Mouse (Mus musculus) forebrain, embryonic 11.5 days (tissue): ENCODE measurements around the gene Ccdc71. TPM values are rescaled to one million over a fixed set of nuclear protein-coding genes. Genes with fewer than 3 reads are reported as not detected.
A peak's percentile ranks its signal among the peaks of the same experiment; 100 is the strongest.

Source experiments
- ATAC-seq: fragments of 200-750 bp; cut with Nextera tagmentation; replicated peaks from 2 replicates; pipeline ENCODE4 v1.8.0; 2017; ENCODE audit warnings: moderate TSS enrichment; ENCODE audit not compliant: low FRiP score
- DNase-seq: peaks from one replicate; pipeline ENCODE4 v3.0.0-alpha.2; 2017; ENCODE audit warnings: low spot score
- H3K27ac ChIP-seq: fragments of 300-500 bp; sonication (generic); 2 replicates; pipeline ENCODE4 v1.5.1; 2014; ENCODE audit warnings: low read depth, low read length
- H3K27me3 ChIP-seq: fragments of 300-500 bp; sonication (generic); 2 replicates; pipeline ENCODE4 v1.6.1; 2014; ENCODE audit warnings: mild to moderate bottlenecking, low read length, mixed read lengths; ENCODE audit not compliant: control insufficient read depth, insufficient read depth
- H3K36me3 ChIP-seq: fragments of 300-500 bp; sonication (generic); 2 replicates; pipeline ENCODE4 v1.6.1; 2014; ENCODE audit warnings: mild to moderate bottlenecking, low read length, moderate library complexity, mixed read lengths; ENCODE audit not compliant: control insufficient read depth, insufficient read depth
- H3K4me1 ChIP-seq: fragments of 300-500 bp; sonication (generic); replicated peaks from 2 replicates; pipeline ENCODE4 v1.6.1; 2014; ENCODE audit warnings: low read length, mixed read lengths; ENCODE audit not compliant: control insufficient read depth, insufficient read depth
- H3K4me2 ChIP-seq: fragments of 300-500 bp; sonication (generic); 2 replicates; pipeline ENCODE4 v1.6.1; 2014; ENCODE audit warnings: low read depth, mild to moderate bottlenecking, low read length, moderate library complexity, mixed read lengths; ENCODE audit not compliant: severe bottlenecking
- H3K4me3 ChIP-seq: fragments of 300-500 bp; sonication (generic); 2 replicates; pipeline ENCODE4 v1.5.1; 2014; ENCODE audit warnings: low read depth, low read length
- H3K9ac ChIP-seq: fragments of 300-500 bp; sonication (generic); 2 replicates; pipeline ENCODE4 v1.6.1; 2014; ENCODE audit warnings: low read length
- H3K9me3 ChIP-seq: fragments of 300-500 bp; sonication (generic); 2 replicates; pipeline ENCODE4 v1.6.1; 2016; ENCODE audit warnings: low read length, mixed read lengths; ENCODE audit not compliant: control insufficient read depth
- WGBS: fragments of 180-500 bp; shearing (Covaris S2); extraction: QIAGEN DNeasy Blood & Tissue Kit; methylation state at CpG from one replicate; pipeline ENCODE4 v1.1.7; 2014; 5-methylcytosine and 5-hydroxymethylcytosine counted together
- polyA plus RNA-seq: library from polyadenylated mRNA; unstranded; fragments of >200 nt; fragmentation: Nextera tagmentation; extraction: Ambion mirVana; gene quantifications from 2 replicates; pipeline ENCODE4 v1.2.1, GENCODE M21; 2014

Gene Ccdc71
- polyA plus RNA-seq, 1 experiment from 2014 or later: 42.5 TPM

DNA sequence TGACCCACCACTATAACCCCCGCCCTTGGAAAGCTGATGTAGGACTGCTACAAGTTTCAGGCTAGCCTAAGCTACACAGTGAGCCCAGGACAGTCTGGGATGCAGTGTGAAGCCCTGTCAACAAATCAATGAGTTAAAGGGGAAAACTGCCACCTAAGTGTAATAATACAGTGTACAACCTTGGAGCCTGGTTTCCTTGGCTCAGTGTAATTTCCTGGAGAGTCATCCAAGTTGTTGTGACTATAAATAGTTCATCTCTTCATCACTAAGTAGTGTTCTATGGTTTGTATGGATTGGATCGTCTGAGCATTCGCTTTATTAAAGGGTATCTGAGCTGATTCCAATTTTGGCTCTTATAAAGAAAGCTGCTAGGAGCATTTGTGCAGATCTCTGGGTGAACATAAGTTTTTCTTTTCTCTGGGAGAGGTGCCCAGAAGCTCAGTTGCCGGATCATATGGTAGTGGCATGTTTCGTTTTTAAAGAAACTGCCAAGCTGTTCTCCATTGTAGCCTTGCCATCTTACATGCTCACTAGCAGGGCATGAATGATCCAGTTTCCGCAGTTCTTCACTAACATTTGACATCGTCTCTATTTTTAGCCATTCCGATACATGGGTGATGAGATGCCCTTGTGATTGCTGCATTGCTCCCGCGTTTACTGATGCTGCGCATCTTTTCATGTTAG, 18.9 kb upstream of the Ccdc71 start:
- ATAC-seq (no peak), DNase-seq (no peak)
- Histone ChIP-seq H3K4me1 (no peaks in the 10 kb centered on the region), H3K36me3 (no peaks in the 10 kb centered on the region), H3K4me3 (no peak overlapping the region), H3K27ac (no peak overlapping the region), H3K4me2 (no peak overlapping the region), H3K9ac (no peak overlapping the region), H3K27me3 (no peaks in the 10 kb centered on the region), H3K9me3 (no peaks in the 10 kb centered on the region)
- 90% methylated on average over 11 of the region's 11 CpGs for WGBS

DNA sequence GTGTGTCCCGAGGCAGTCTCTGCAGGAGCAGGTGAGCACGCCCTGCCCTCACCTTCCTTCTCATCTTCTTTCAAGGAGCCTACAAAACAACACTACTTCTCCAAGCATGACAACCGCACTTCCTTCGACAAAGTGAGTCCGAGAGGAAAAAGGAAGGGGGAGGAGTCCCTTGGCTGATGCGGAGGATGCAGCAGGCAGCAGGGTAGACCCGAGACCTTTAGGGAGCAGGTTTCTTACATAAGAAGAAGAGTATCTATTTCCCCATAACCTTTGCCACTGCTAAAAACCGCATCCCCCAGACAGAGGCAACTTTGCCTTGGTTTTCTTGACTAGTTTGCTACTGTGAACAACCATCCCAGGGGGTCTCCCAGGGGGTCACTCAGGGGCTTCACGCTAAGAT, 15.2 kb upstream of the Ccdc71 start:
- DNase-seq (no peak), ATAC-seq (no peak)
- Histone ChIP-seq H3K4me3 (no peak overlapping the region), H3K36me3 (peaks cover 3% of the 10 kb centered on the region; the same call in 1 of the 2 replicates), H3K27ac (no peak overlapping the region), H3K4me2 (no peak overlapping the region), H3K9ac (no peak overlapping the region), H3K9me3 (no peaks in the 10 kb centered on the region), H3K4me1 (peaks cover 7% of the 10 kb centered on the region), H3K27me3 (no peaks in the 10 kb centered on the region)
- WGBS: 71% methylated on average over 9 of the region's 9 CpGs

DNA sequence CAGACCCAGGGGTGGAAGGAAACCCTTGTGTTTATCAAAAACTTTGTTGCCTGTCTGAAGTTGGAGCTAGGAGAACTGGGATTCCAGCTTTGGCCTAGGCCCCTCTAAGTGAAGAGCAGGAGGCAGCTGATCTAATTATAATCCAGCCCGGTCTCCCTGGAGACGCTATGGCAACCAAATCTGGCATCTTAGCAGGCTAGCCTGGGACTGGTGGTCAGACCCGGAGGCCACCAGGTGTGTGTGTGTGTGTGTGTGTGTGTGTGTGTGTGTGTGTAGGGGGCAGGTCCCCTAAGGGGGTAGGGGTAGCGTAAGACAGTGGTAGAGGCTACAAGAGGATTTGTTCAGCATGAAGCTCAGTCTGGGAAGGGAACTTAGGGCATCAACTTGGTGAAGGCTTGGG, 10.5 kb upstream of the Ccdc71 start:
- H3K9ac ChIP-seq: peak overlapping the region; percentile 47
- peaks cover 3% of the 10 kb centered on the region; the same call in 1 of the 2 replicates for H3K36me3 ChIP-seq
- H3K9me3 ChIP-seq: no peaks in the 10 kb centered on the region
- H3K4me3 ChIP-seq: peak overlapping the region; percentile 19
- H3K27me3 ChIP-seq: no peaks in the 10 kb centered on the region
- peak; percentile 78 for ATAC-seq
- H3K27ac ChIP-seq: peak overlapping the region; percentile 88
- H3K4me2 ChIP-seq: peak overlapping the region; percentile 95
- WGBS: 25% methylated on average over 4 of the region's 4 CpGs
- DNase-seq: peak; percentile 92
- H3K4me1 ChIP-seq: peaks cover 22% of the 10 kb centered on the region

DNA sequence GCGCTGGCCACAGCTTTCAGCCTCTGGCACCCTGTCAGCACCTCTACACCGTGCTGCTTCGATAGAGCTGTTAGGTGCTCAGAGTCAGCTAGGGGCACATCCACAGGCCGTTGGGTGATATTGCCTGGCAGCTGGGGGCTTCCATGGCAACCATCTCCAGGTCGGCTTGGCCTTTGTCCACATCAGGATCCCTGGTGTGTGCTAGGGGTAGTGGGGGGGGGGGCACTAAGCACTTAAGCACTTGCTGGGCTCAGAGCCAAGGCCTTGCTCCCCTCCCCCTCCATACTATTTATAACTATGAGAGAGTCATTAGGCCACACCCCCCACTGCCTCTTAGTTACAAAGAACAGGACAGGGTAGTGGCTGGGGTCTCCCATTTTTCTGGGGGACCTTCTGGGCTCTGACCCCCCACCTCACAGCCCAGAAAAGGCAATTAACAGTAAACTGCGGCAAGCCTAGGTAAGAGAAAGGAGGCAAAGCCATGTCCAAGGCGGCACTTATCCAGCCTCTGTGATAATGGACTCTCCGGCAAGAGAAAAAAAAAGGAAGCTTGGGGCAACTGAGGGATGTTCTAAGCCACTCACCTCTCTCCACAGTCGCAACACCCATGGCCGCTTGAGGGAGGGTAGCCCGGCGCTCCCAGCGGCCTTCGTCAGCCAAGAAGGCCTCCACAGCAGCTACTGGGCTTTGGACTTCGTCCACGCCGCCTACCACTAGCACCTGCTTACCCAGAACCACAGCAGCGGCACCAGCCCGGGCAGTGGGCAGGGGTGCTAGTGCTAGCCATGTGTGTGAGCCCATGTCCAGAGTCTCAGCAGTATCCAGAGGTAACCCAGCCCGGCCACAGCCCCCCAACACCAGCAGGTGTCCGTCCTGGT, 9.8 kb upstream of the Ccdc71 start:
- no peaks in the 10 kb centered on the region for H3K9me3 ChIP-seq
- H3K27me3 ChIP-seq: no peaks in the 10 kb centered on the region
- H3K36me3 ChIP-seq: peaks cover 3% of the 10 kb centered on the region; the same call in 1 of the 2 replicates
- peak; percentile 81 for DNase-seq
- H3K4me1 ChIP-seq: peaks cover 22% of the 10 kb centered on the region
- peak overlapping the region; percentile 95 for H3K4me2 ChIP-seq
- 54% methylated on average over 21 of the region's 21 CpGs for WGBS
- peak overlapping the region; percentile 19 for H3K4me3 ChIP-seq
- peak; percentile 74 for ATAC-seq
- H3K27ac ChIP-seq: peak overlapping the region; percentile 88
- peak overlapping the region; percentile 47 for H3K9ac ChIP-seq

DNA sequence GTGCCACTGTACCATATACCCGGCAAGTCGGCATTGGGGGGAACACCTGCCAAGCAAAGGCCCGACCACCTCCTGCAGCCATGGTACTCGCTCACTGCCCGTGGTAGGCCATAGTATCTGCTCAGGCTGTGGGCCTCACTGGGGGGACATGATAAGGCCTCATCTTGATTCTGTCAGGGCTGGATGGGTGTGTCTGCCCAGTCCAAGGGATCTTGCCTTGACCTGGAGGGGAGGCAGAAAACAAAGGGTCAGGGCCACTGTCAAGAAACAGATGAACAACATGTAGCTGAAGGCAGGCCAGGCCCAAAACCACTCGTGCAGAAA, 9.2 kb upstream of the Ccdc71 start:
- peak; percentile 56 for DNase-seq
- Histone ChIP-seq H3K4me2 (peak overlapping the region; percentile 95), H3K9me3 (no peaks in the 10 kb centered on the region), H3K36me3 (peaks cover 3% of the 10 kb centered on the region; the same call in 1 of the 2 replicates), H3K4me3 (peak overlapping the region; percentile 19; the same call in 1 of the 2 replicates), H3K27ac (peak overlapping the region; percentile 88), H3K27me3 (no peaks in the 10 kb centered on the region), H3K9ac (no peak overlapping the region; the same call in 1 of the 2 replicates), H3K4me1 (peaks cover 22% of the 10 kb centered on the region)
- no peak for ATAC-seq
- 83% methylated on average over 6 of the region's 6 CpGs for WGBS

DNA sequence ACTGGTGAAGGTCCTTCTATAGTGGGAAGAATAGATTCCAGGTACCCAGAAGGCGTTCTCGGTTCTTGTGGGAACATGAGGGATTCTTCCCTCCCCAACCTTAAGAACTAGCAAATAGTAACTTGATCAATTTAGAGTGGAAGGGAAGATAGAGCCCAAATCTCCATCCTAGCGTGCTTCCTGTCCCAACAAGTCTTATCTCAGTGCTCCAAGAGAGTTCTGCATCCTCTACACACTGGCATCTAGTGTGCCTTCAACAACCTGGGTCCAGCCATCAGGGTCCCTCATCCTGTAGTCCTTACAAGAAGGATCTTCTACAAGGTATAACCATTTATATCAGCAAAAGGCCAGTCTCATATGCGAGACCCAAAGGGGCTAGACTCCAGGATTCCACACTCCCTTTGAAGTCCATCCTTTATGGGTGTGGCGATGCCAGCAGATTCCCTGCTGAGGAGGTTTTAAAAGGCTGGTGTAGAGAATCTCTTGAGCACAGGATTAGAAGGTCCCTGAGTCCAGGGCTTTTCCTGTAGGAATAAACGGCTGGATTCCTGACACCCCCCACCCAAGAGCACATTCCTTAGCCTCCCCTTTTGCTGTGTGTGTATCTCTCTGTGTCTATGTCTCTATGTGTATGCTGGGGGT, 8.7 kb upstream of the Ccdc71 start:
- 46% methylated on average over 6 of the region's 6 CpGs for WGBS
- Histone ChIP-seq H3K4me2 (peak overlapping the region; percentile 95), H3K36me3 (peaks cover 3% of the 10 kb centered on the region; the same call in 1 of the 2 replicates), H3K4me1 (peaks cover 22% of the 10 kb centered on the region), H3K9ac (peak overlapping the region; percentile 68), H3K27ac (peak overlapping the region; percentile 5; the same call in 1 of the 2 replicates), H3K9me3 (no peaks in the 10 kb centered on the region), H3K27me3 (no peaks in the 10 kb centered on the region), H3K4me3 (peak overlapping the region; percentile 55)
- DNase-seq (no peak), ATAC-seq (no peak)

DNA sequence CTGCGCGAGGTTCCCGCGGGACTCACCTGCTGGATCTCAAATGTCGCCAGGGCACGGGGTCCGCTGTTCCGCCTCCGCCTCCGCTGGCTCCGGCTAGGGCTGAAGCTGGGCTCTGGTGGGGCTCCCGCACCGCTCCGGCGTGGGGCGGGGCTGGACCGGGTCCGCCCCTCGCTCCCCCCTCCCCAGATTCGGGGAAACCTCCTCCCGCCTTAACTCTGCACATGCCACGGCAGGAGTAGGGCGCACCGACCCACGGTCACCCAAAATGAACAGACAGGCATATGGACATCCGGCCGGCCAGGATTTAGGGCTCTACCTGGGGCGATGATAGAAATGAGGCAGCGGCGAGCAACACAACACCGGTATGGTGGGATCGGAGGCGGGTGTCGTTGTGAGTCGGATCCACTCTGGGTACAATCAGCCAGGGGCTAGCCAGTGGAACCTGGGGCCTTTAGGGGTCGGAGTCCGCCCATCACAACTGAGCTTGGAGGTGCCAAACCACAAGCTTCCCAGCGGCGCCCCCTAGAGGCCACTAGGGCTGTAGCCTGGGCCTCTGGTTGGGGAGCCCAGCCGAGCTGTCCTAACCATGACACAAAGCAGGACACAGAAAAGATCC, 7.9 kb upstream of the Ccdc71 start:
- under 1% methylated on average over 40 of the region's 40 CpGs for WGBS
- peak; percentile 73 for ATAC-seq
- Histone ChIP-seq H3K4me1 (peaks cover 22% of the 10 kb centered on the region), H3K4me2 (peak overlapping the region; percentile 95), H3K27me3 (no peaks in the 10 kb centered on the region), H3K4me3 (peak overlapping the region; percentile 55), H3K36me3 (peaks cover 3% of the 10 kb centered on the region; the same call in 1 of the 2 replicates), H3K9me3 (no peaks in the 10 kb centered on the region), H3K27ac (peak overlapping the region; percentile 5; the same call in 1 of the 2 replicates), H3K9ac (peak overlapping the region; percentile 68)
- DNase-seq: peak; percentile 97

DNA sequence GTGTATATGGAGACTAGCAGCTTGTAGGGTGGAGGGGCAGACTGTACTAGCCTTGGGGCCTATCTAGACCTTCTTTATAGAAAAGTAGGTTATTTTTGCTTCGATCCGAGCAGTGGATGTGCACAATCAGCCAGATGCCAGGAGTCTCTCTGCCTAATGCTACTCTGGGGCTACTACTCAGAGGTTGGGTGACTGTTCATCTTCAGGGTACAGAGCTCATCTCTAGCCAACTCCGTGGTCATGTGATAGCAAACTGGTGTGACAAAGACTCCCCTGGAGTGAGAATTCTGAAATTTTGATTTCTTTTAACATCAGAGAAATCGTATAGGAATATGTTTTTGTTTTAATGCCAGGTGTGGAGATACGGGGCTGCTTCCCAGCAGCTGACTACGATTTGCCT, 7.4 kb upstream of the Ccdc71 start:
- peak overlapping the region; percentile 68 for H3K9ac ChIP-seq
- no peaks in the 10 kb centered on the region for H3K27me3 ChIP-seq
- H3K4me2 ChIP-seq: peak overlapping the region; percentile 95
- no peak for ATAC-seq
- peaks cover 3% of the 10 kb centered on the region; the same call in 1 of the 2 replicates for H3K36me3 ChIP-seq
- H3K4me1 ChIP-seq: peaks cover 22% of the 10 kb centered on the region
- DNase-seq: no peak
- 50% methylated on average over 6 of the region's 6 CpGs for WGBS
- peak overlapping the region; percentile 55 for H3K4me3 ChIP-seq
- no peak overlapping the region for H3K27ac ChIP-seq
- no peaks in the 10 kb centered on the region for H3K9me3 ChIP-seq
